Mouse (Mus musculus): ENCODE measurements around the gene Ltb4r1. TPM values are rescaled to one million over a fixed set of nuclear protein-coding genes. Genes with fewer than 3 reads are reported as not detected.
A peak's percentile ranks its signal among the peaks of the same experiment; 100 is the strongest.

Gene Ltb4r1
- polyA plus RNA-seq, 1 experiment from 2014 or later: 1.0 TPM

DNA sequence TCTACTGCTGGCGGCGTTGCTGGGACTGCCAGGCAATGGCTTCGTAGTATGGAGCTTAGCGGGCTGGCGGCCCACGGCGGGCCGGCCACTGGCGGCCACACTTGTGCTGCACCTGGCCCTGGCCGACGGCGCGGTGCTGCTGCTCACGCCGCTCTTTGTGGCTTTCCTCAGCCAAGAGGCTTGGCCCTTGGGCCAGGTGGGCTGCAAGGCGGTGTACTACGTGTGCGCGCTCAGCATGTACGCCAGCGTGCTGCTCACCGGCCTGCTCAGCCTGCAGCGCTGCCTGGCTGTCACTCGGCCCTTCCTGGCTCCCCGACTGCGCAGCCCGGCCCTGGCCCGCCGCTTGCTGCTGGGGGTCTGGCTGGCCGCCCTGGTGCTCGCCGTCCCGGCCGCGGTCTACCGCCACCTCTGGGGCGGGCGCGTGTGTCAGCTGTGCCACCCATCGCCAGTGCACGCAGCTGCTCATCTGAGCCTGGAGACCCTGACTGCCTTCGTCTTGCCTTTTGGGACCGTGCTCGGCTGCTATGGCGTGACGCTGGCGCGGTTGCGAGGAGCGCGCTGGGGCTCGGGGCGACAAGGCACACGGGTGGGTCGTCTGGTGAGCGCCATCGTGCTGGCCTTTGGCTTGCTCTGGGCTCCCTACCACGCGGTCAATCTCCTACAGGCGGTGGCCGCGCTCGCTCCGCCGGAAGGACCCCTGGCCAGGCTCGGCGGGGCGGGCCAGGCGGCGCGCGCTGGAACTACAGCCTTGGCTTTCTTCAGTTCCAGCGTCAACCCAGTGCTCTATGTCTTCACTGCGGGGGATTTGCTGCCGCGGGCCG is 3.6 kb upstream of the Ltb4r1 start:
- Histone ChIP-seq H3K9ac (ENCODE audit: low read depth, low read length) (peak overlapping the region; percentile 84), H3K27me3 (replicated peaks; ENCODE audit: control insufficient read depth, insufficient read depth, low read length) (peaks cover 18% of the 10 kb centered on the region), H3K9me3 (ENCODE audit: control insufficient read depth, low read length) (no peaks in the 10 kb centered on the region), H3K4me1 (ENCODE audit: control insufficient read depth, insufficient read depth, low read length) (peaks cover 19% of the 10 kb centered on the region), H3K36me3 (ENCODE audit: control insufficient read depth, insufficient read depth, low read length) (no peaks in the 10 kb centered on the region), H3K27ac (ENCODE audit: low read length) (peak overlapping the region; percentile 1), H3K4me2 (ENCODE audit: low read depth, low read length) (peak overlapping the region; percentile 100), H3K4me3 (ENCODE audit: low read length) (peak overlapping the region; percentile 66)
- under 1% methylated on average over 77 of the region's 77 CpGs for WGBS
- peak; percentile 52 for ATAC-seq

GRCm38 (mm10) chr14:55763166-55763565 is 2.6 kb upstream of the Ltb4r1 start:
- 63% methylated on average over 7 of the region's 7 CpGs for WGBS
- Histone ChIP-seq H3K27ac (ENCODE audit: low read length) (peak overlapping the region; percentile 1; the same call in 1 of the 2 replicates), H3K9ac (ENCODE audit: low read depth, low read length) (no peak overlapping the region), H3K4me3 (ENCODE audit: low read length) (no peak overlapping the region), H3K4me2 (ENCODE audit: low read depth, low read length) (0 out of 2 replicates have a peak overlapping the region, but pooled peaks have one; percentile 100), H3K27me3 (replicated peaks; ENCODE audit: control insufficient read depth, insufficient read depth, low read length) (peaks cover 23% of the 10 kb centered on the region), H3K9me3 (ENCODE audit: control insufficient read depth, low read length) (no peaks in the 10 kb centered on the region), H3K36me3 (ENCODE audit: control insufficient read depth, insufficient read depth, low read length) (no peaks in the 10 kb centered on the region), H3K4me1 (ENCODE audit: control insufficient read depth, insufficient read depth, low read length) (peaks cover 23% of the 10 kb centered on the region)
- no peak for ATAC-seq

GRCm38 (mm10) chr14:55767519-55768414 is 2.0 kb downstream of the Ltb4r1 start:
- peaks cover 11% of the 10 kb centered on the region for H3K27me3 ChIP-seq (replicated peaks; ENCODE audit: control insufficient read depth, insufficient read depth, low read length)
- no peaks in the 10 kb centered on the region for H3K9me3 ChIP-seq (ENCODE audit: control insufficient read depth, low read length)
- peak overlapping the region; percentile 92 for H3K4me2 ChIP-seq (ENCODE audit: low read depth, low read length)
- H3K9ac ChIP-seq (ENCODE audit: low read depth, low read length): peak overlapping the region; percentile 71
- ATAC-seq: peak; percentile 68
- WGBS: 11% methylated on average over 52 of the region's 52 CpGs
- H3K36me3 ChIP-seq (ENCODE audit: control insufficient read depth, insufficient read depth, low read length): no peaks in the 10 kb centered on the region
- H3K27ac ChIP-seq (ENCODE audit: low read length): no peak overlapping the region
- H3K4me1 ChIP-seq (ENCODE audit: control insufficient read depth, insufficient read depth, low read length): peaks cover 14% of the 10 kb centered on the region
- H3K4me3 ChIP-seq (ENCODE audit: low read length): peak overlapping the region; percentile 45

GRCm38 (mm10) chr14:55768555-55768954 is 2.8 kb downstream of the Ltb4r1 start:
- Histone ChIP-seq H3K27me3 (replicated peaks; ENCODE audit: control insufficient read depth, insufficient read depth, low read length) (peaks cover 11% of the 10 kb centered on the region), H3K27ac (ENCODE audit: low read length) (no peak overlapping the region), H3K4me1 (ENCODE audit: control insufficient read depth, insufficient read depth, low read length) (peaks cover 13% of the 10 kb centered on the region), H3K9ac (ENCODE audit: low read depth, low read length) (no peak overlapping the region; the same call in 1 of the 2 replicates), H3K4me3 (ENCODE audit: low read length) (no peak overlapping the region), H3K4me2 (ENCODE audit: low read depth, low read length) (no peak overlapping the region), H3K36me3 (ENCODE audit: control insufficient read depth, insufficient read depth, low read length) (no peaks in the 10 kb centered on the region), H3K9me3 (ENCODE audit: control insufficient read depth, low read length) (no peaks in the 10 kb centered on the region)
- no peak for ATAC-seq
- WGBS: 87% methylated on average over 6 of the region's 6 CpGs

- WGBS: 74% methylated on average over 16 of the region's 16 CpGs
- H3K36me3 ChIP-seq (ENCODE audit: control insufficient read depth, insufficient read depth, low read length): no peaks in the 10 kb centered on the region
- H3K9ac ChIP-seq (ENCODE audit: low read depth, low read length): no peak overlapping the region
- H3K4me2 ChIP-seq (ENCODE audit: low read depth, low read length): no peak overlapping the region
- ATAC-seq: no peak
- H3K27ac ChIP-seq (ENCODE audit: low read length): no peak overlapping the region
- H3K27me3 ChIP-seq (replicated peaks; ENCODE audit: control insufficient read depth, insufficient read depth, low read length): peaks cover 11% of the 10 kb centered on the region
- H3K9me3 ChIP-seq (ENCODE audit: control insufficient read depth, low read length): no peaks in the 10 kb centered on the region
- H3K4me1 ChIP-seq (ENCODE audit: control insufficient read depth, insufficient read depth, low read length): peaks cover 13% of the 10 kb centered on the region
- H3K4me3 ChIP-seq (ENCODE audit: low read length): no peak overlapping the region
Measured at GRCm38 (mm10) chr14:55769087-55769703, 3.4 kb downstream of the Ltb4r1 start.

DNA sequence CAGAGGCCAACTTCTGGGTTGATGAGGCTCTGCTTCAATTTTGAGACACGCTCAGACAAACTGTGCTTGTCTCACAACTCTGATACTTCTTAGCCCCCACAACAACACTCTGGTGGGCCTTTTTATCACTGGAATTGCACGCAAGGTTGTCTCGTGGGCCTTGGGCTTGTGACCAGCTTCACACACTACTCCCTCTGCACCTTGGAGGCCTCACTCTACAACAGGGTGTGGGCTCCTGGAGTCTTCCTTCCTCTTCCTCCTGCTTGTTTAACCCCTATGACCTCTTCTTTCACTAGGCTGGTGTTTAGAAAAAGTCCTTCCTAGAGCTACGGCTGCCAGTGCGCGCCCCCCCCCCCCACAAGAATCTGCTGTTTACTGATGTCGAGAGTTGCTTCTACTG is 10.9 kb downstream of the Ltb4r1 start:
- Histone ChIP-seq H3K27me3 (replicated peaks; ENCODE audit: control insufficient read depth, insufficient read depth, low read length) (no peaks in the 10 kb centered on the region), H3K4me1 (ENCODE audit: control insufficient read depth, insufficient read depth, low read length) (peaks cover 22% of the 10 kb centered on the region), H3K9me3 (ENCODE audit: control insufficient read depth, low read length) (no peaks in the 10 kb centered on the region), H3K4me3 (ENCODE audit: low read length) (no peak overlapping the region), H3K4me2 (ENCODE audit: low read depth, low read length) (no peak overlapping the region), H3K36me3 (ENCODE audit: control insufficient read depth, insufficient read depth, low read length) (no peaks in the 10 kb centered on the region), H3K27ac (ENCODE audit: low read length) (peak overlapping the region; percentile 38), H3K9ac (ENCODE audit: low read depth, low read length) (no peak overlapping the region)
- ATAC-seq: no peak; the same call in 1 of the 2 replicates
- 40% methylated on average over 7 of the region's 7 CpGs for WGBS

DNA sequence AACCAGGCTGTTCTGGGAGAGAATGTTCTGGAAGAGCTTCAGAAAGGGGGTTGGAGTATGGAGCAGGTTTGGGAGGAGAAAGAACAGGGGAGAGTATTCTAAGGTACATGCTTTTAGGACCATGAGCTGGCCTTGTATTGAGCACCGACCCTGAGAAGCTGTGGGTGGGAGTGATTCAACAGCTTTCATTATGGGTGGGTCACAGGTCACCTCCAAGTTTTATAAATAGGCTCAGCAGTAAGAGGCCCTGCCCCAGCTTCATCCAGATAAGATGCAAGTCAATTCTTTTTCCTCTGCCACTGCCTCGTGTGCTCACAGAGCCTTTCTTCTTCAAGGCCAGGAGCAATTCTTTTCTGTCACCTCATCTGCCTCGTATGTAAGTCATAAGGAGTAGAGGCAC is 11.4 kb downstream of the Ltb4r1 start:
- no peak overlapping the region for H3K4me3 ChIP-seq (ENCODE audit: low read length)
- peak; percentile 54 for ATAC-seq
- H3K27me3 ChIP-seq (replicated peaks; ENCODE audit: control insufficient read depth, insufficient read depth, low read length): no peaks in the 10 kb centered on the region
- H3K4me2 ChIP-seq (ENCODE audit: low read depth, low read length): no peak overlapping the region
- peak overlapping the region; percentile 38 for H3K27ac ChIP-seq (ENCODE audit: low read length)
- H3K4me1 ChIP-seq (ENCODE audit: control insufficient read depth, insufficient read depth, low read length): peaks cover 19% of the 10 kb centered on the region
- WGBS: 14% methylated on average over 3 of the region's 3 CpGs
- no peaks in the 10 kb centered on the region for H3K36me3 ChIP-seq (ENCODE audit: control insufficient read depth, insufficient read depth, low read length)
- H3K9ac ChIP-seq (ENCODE audit: low read depth, low read length): peak overlapping the region; percentile 34; the same call in 1 of the 2 replicates
- no peaks in the 10 kb centered on the region for H3K9me3 ChIP-seq (ENCODE audit: control insufficient read depth, low read length)

GRCm38 (mm10) chr14:55777806-55778205 is 12.0 kb downstream of the Ltb4r1 start:
- Histone ChIP-seq H3K27ac (ENCODE audit: low read length) (no peak overlapping the region), H3K4me3 (ENCODE audit: low read length) (no peak overlapping the region), H3K9ac (ENCODE audit: low read depth, low read length) (0 out of 2 replicates have a peak overlapping the region, but pooled peaks have one; percentile 34), H3K27me3 (replicated peaks; ENCODE audit: control insufficient read depth, insufficient read depth, low read length) (no peaks in the 10 kb centered on the region), H3K4me1 (ENCODE audit: control insufficient read depth, insufficient read depth, low read length) (peaks cover 24% of the 10 kb centered on the region), H3K36me3 (ENCODE audit: control insufficient read depth, insufficient read depth, low read length) (no peaks in the 10 kb centered on the region), H3K4me2 (ENCODE audit: low read depth, low read length) (no peak overlapping the region), H3K9me3 (ENCODE audit: control insufficient read depth, low read length) (no peaks in the 10 kb centered on the region)
- 80% methylated on average over 11 of the region's 11 CpGs for WGBS
- no peak for ATAC-seq

DNA sequence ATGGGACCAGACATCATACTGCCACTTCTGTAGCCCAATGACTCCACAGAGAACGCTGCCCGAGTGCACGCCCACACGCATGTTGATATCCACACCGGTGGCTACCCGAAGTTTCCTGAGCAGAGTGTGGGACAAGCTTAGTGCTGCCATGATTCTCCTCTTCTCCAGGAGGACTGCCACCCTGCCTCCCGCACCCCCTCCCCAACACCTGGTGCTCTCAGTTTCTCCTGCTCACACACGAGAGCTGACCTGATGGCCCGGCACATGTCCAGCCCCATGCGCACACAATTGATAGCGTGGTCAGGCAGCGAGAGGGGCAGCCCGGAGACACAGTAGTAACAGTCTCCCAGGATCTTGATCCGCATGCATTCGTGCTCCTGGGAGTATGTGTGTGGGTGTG is 12.9 kb downstream of the Ltb4r1 start:
- H3K4me2 ChIP-seq (ENCODE audit: low read depth, low read length): no peak overlapping the region
- WGBS: 92% methylated on average over 15 of the region's 15 CpGs

More for the DNA sequence above, 12.9 kb downstream of the Ltb4r1 start:
- no peaks in the 10 kb centered on the region for H3K9me3 ChIP-seq (ENCODE audit: control insufficient read depth, low read length)
- ATAC-seq: no peak
- no peaks in the 10 kb centered on the region for H3K27me3 ChIP-seq (replicated peaks; ENCODE audit: control insufficient read depth, insufficient read depth, low read length)
- H3K4me1 ChIP-seq (ENCODE audit: control insufficient read depth, insufficient read depth, low read length): peaks cover 25% of the 10 kb centered on the region
- no peak overlapping the region for H3K9ac ChIP-seq (ENCODE audit: low read depth, low read length)
- no peak overlapping the region for H3K4me3 ChIP-seq (ENCODE audit: low read length)
- no peaks in the 10 kb centered on the region for H3K36me3 ChIP-seq (ENCODE audit: control insufficient read depth, insufficient read depth, low read length)
- H3K27ac ChIP-seq (ENCODE audit: low read length): no peak overlapping the region
